Mouse (Mus musculus) olfactory bulb, adult 2 months (tissue): Measurements from ENCODE around the gene Nemp2.

Experiments used
- CTCF ChIP-seq: fragments of 200-500 bp; IDR thresholded peaks from 2 replicates; pipeline ENCODE4 v1.5.1; 2012; ENCODE audit warnings: low read depth, mild to moderate bottlenecking, low read length, moderate library complexity; ENCODE audit not compliant: insufficient read depth
- POLR2A ChIP-seq: fragments of 200-500 bp; IDR thresholded peaks from 2 replicates; pipeline ENCODE4 v1.6.1; 2012; ENCODE audit warnings: mild to moderate bottlenecking, low read depth, low read length, moderate library complexity; ENCODE audit not compliant: insufficient read depth

DNA sequence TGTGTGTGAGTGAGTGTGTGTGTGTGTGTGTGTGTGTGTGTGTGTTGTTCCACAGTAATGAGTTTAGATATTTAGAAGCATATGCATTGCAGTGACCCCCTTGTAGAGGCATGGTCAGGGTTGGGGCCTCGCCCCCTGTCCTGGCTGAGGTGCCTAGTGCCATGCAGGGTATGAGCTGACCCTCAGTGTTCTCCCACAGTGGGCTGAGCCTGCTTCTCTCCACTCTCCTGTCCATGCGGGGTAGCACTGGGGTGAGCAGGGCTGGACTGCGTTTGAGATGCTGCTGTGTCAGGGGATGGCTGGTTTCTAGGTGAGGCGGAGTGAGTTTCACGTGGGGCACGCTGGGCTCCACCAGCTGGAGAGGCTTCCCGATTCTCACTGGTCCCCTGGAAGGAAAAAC lies 27.7 kb downstream of the Nemp2 start:
- TF ChIP-seq POLR2A = no peak
- no peak for TF ChIP-seq CTCF
